Mouse (Mus musculus) stomach, embryonic 14.5 days (tissue): ENCODE data around the gene Prkce. TPM values are rescaled to one million over a fixed set of nuclear protein-coding genes. Genes with fewer than 3 reads are reported as not detected.
A peak's percentile ranks its signal among the peaks of the same experiment; 100 is the strongest.

Experiments
- ATAC-seq: fragments of 200-750 bp; cut with Nextera tagmentation; 2 replicates; pipeline ENCODE4 v1.8.0; 2017; ENCODE audit warnings: low read depth, moderate TSS enrichment; ENCODE audit not compliant: insufficient number of reproducible peaks, insufficient read depth, low FRiP score
- H3K27ac ChIP-seq: fragments of 300-500 bp; sonication (generic); 2 replicates; pipeline ENCODE4 v1.5.1; 2014; ENCODE audit warnings: mild to moderate bottlenecking, low read length, moderate library complexity, mixed read lengths
- H3K27me3 ChIP-seq: fragments of 300-500 bp; sonication (generic); 2 replicates; pipeline ENCODE4 v1.6.1; 2014; ENCODE audit warnings: low read length, control low read depth, mixed read lengths; ENCODE audit not compliant: control insufficient read depth, insufficient read depth
- H3K36me3 ChIP-seq: fragments of 300-500 bp; sonication (generic); 2 replicates; pipeline ENCODE4 v1.6.1; 2014; ENCODE audit warnings: mild to moderate bottlenecking, control low read depth, low read length, moderate library complexity, mixed read lengths; ENCODE audit not compliant: control insufficient read depth, insufficient read depth
- H3K4me1 ChIP-seq: fragments of 300-500 bp; sonication (generic); 2 replicates; pipeline ENCODE4 v1.6.1; 2014; ENCODE audit warnings: low read length, control low read depth, mixed read lengths; ENCODE audit not compliant: control insufficient read depth, insufficient read depth
- H3K4me2 ChIP-seq: fragments of 300-500 bp; sonication (generic); replicated peaks from 2 replicates; pipeline ENCODE4 v1.6.1; 2014; ENCODE audit warnings: low read depth, low read length, control low read depth
- H3K4me3 ChIP-seq: fragments of 300-500 bp; sonication (generic); 2 replicates; pipeline ENCODE4 v1.5.1; 2014; ENCODE audit warnings: low read depth, low read length, control low read depth
- H3K9ac ChIP-seq: fragments of 300-500 bp; sonication (generic); replicated peaks from 2 replicates; pipeline ENCODE4 v1.6.1; 2014; ENCODE audit warnings: low read depth, mild to moderate bottlenecking, control low read depth, low read length, moderate library complexity, mixed read lengths
- H3K9me3 ChIP-seq: fragments of 300-500 bp; sonication (generic); 2 replicates; pipeline ENCODE4 v1.6.1; 2016; ENCODE audit warnings: low read depth, low read length, control low read depth; ENCODE audit not compliant: control insufficient read depth
- WGBS: fragments of 180-500 bp; shearing (Covaris S2); extraction: QIAGEN DNeasy Blood & Tissue Kit; methylation state at CpG from one replicate; pipeline ENCODE4 v1.1.7; 2014; 5-methylcytosine and 5-hydroxymethylcytosine counted together
- polyA plus RNA-seq: library from polyadenylated mRNA; unstranded; fragments of >200 nt; fragmentation: Nextera tagmentation; extraction: Ambion mirVana; gene quantifications from 2 replicates; pipeline ENCODE4 v1.2.1, GENCODE M21; 2014

Prkce gene
- polyA plus RNA-seq, 1 experiment from 2014 or later, result 7.3 TPM

DNA sequence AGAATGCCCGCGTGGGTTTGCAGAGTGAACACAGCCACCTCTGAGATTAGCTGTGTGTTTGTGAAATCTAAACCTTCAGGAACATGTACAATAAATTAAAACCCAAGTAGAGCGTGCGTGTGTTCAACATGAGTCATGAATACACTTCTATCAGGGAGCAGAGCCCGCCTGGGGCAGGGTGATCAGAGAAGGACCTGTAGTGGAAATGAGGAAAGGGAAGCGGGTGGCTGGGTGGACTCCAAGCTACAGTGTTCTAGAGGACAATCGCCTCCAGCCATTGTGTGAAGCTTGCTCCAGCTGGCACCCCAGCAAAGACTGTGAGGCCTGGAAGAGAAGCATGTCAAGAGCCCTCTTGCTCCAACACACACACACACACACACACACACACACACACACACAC lies 157.2 kb downstream of the Prkce start:
- H3K4me3 ChIP-seq, result no peak overlapping the region
- no peak overlapping the region for H3K4me2 ChIP-seq
- no peaks in the 10 kb centered on the region for H3K9me3 ChIP-seq
- no peak overlapping the region for H3K27ac ChIP-seq
- WGBS, result 51% methylated on average over 7 of the region's 7 CpGs
- no peaks in the 10 kb centered on the region for H3K27me3 ChIP-seq
- H3K9ac ChIP-seq, result no peak overlapping the region
- ATAC-seq, result no peak
- peaks cover 29% of the 10 kb centered on the region for H3K4me1 ChIP-seq
- H3K36me3 ChIP-seq, result no peaks in the 10 kb centered on the region

DNA sequence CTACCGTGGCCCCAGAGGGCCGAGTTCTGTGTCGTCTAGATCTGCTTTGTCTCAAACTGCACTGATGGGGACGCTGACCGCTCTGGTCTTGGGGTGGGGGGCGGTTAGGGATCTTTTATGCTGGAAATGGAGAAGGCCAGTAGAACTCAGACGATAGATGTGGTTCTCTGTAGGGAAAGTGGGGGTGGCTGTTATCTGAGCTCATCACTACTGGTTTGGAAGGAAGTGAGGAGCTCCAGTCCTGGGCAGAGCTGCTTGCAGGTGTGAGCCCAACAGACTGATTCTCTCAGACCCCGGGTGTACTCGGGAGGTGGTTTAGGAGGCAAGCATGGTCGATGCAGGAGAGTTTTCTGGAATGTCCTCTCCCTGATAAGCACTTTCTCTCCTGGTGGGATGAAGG lies 157.7 kb downstream of the Prkce start:
- H3K27me3 ChIP-seq, result no peaks in the 10 kb centered on the region
- H3K9ac ChIP-seq, result no peak overlapping the region
- 82% methylated on average over 10 of the region's 10 CpGs for WGBS
- H3K4me3 ChIP-seq, result no peak overlapping the region
- no peak overlapping the region for H3K27ac ChIP-seq
- ATAC-seq, result no peak
- no peak overlapping the region for H3K4me2 ChIP-seq
- H3K36me3 ChIP-seq, result no peaks in the 10 kb centered on the region
- peaks cover 34% of the 10 kb centered on the region for H3K4me1 ChIP-seq
- no peaks in the 10 kb centered on the region for H3K9me3 ChIP-seq

DNA sequence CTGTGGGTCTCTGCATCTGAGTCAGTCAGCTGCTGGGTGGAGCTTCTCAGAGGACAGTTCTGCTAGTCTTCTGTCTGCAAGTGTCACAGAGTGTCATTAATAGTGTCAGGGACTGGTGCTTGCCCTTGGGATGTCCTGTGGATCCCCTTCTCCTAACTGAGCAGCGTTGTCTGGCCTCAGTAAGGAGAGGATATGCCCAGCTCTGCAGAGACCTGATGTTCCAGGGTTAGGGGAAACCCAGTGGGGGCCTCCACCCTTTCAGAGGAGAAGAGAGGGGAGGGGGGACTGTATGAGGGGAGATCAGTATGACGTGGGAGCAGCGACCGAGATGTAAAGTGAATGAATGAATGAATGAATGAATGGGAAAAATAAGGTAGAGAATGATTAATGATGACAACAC lies 160.4 kb downstream of the Prkce start:
- Histone ChIP-seq H3K4me2 (no peak overlapping the region), H3K4me3 (no peak overlapping the region), H3K36me3 (no peaks in the 10 kb centered on the region), H3K9ac (no peak overlapping the region), H3K27ac (no peak overlapping the region), H3K4me1 (peaks cover 47% of the 10 kb centered on the region), H3K27me3 (no peaks in the 10 kb centered on the region), H3K9me3 (no peaks in the 10 kb centered on the region)
- WGBS, result 79% methylated on average over 4 of the region's 4 CpGs
- no peak for ATAC-seq

DNA sequence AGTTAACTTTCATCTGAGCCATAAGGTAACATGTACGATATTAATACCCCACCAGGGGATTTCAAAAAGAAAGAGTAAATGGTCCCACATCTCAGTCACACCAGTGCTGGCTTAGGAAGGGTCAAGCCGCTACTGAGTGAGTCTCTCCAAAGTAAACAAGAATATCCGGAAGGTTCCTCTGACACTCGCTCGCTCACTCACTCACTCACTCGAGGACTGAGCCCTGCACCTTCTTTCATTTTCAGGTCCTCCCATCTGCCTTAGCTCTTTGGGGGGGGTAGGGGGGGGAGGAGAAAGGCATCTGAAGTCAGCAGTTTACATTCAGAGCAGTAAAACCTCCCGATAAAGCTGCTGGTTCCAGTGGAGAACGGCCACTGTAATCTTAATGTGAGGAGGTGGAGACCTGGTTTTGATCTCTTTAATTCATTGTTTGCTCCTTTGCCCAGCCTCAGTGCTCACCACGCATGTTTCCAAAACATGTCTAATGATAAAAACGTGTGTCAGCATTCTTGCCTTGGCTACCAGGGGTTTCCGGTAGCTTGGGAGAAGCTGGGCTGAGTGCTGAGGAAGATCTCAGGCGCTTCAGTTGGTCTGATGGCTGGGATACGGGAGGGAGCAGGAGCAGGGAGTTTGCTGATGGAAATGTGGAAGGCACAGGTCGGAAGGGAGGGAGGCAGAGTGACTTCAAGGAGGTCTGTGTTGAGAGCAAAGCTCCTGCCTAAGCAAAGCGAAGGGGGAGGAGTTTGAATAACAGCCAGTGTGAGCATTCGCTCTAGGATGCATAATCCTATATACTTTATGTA lies 161.9 kb downstream of the Prkce start:
- peaks cover 33% of the 10 kb centered on the region for H3K4me1 ChIP-seq
- ATAC-seq, result peak; percentile 44; the same call in 1 of the 2 replicates
- no peak overlapping the region for H3K4me3 ChIP-seq
- H3K27ac ChIP-seq, result no peak overlapping the region
- no peaks in the 10 kb centered on the region for H3K27me3 ChIP-seq
- H3K4me2 ChIP-seq, result peak overlapping the region; percentile 36
- no peaks in the 10 kb centered on the region for H3K9me3 ChIP-seq
- H3K9ac ChIP-seq, result no peak overlapping the region
- WGBS, result 8% methylated on average over 16 of the region's 16 CpGs
- H3K36me3 ChIP-seq, result no peaks in the 10 kb centered on the region

DNA sequence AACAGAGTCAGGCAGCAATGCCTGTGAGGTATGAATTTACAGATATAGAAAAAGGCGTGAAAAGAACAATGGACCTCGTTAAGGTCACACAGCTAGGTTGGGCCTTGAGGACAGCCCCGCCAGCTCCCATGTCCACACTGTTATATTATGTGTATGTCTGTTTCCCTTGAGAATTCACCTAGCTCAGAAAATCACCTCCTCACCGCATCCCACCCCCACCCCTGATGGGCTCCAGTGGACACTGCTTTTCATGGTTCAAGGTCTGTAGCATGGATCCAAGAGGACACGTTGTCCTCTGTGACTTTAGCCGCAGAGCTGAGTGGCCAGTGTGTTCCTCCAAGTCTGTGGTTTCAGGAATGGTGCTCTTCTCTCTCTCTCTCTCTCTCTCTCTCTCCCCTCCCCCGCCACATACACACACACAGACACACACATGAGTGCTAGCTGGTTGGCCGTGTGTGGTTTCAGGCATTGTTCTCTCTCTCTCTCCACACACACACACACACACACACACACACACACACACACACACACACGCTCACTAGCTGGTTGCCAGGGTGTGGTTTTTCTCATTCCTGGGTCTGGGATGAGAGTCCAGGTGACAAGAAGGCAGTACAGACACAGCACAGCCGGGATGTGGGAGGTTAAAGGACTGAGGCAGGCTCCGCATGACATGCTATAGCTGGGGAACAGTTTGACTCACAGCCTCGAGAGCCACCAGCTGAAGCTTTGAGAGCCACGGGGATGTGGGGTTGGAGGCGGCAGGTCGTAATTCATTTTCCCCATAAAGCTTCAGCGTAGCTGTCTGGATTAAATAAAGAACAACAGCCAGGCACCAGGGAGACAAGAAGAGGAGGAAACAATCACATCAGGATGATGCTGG lies 162.7 kb downstream of the Prkce start:
- H3K27me3 ChIP-seq, result no peaks in the 10 kb centered on the region
- H3K27ac ChIP-seq, result peak overlapping the region; percentile 48; the same call in 1 of the 2 replicates
- H3K9me3 ChIP-seq, result no peaks in the 10 kb centered on the region
- 0 out of 2 replicates have a peak, but pooled peaks have one; percentile 24 for ATAC-seq
- H3K4me2 ChIP-seq, result no peak overlapping the region
- H3K36me3 ChIP-seq, result no peaks in the 10 kb centered on the region
- no peak overlapping the region for H3K4me3 ChIP-seq
- 41% methylated on average over 16 of the region's 16 CpGs for WGBS
- H3K9ac ChIP-seq, result no peak overlapping the region
- peaks cover 30% of the 10 kb centered on the region for H3K4me1 ChIP-seq

DNA sequence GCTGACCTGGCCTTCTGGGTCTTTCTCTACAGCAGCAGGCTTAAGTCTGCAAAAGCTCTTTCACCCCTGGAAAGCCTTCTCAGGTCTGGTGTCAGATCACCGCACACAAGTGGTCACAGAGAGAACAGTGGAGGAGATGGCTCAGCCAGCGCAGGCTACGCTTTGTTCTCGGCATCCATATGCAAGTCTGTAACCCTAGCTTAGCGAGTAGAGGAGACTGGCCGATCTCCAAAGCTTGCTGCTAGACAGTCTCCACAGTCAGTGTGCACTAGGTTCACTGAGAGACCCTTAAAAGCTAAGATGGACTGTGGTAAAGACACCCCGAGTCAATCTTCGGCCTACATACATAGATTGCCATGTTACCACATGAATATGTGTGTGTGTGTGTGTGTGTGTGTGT lies 164.2 kb downstream of the Prkce start:
- no peak for ATAC-seq
- Histone ChIP-seq H3K27ac (peak overlapping the region; percentile 48; the same call in 1 of the 2 replicates), H3K9ac (no peak overlapping the region), H3K36me3 (no peaks in the 10 kb centered on the region), H3K4me3 (no peak overlapping the region), H3K27me3 (no peaks in the 10 kb centered on the region), H3K4me1 (peaks cover 33% of the 10 kb centered on the region), H3K4me2 (no peak overlapping the region), H3K9me3 (no peaks in the 10 kb centered on the region)
- WGBS, result 71% methylated on average over 8 of the region's 8 CpGs

DNA sequence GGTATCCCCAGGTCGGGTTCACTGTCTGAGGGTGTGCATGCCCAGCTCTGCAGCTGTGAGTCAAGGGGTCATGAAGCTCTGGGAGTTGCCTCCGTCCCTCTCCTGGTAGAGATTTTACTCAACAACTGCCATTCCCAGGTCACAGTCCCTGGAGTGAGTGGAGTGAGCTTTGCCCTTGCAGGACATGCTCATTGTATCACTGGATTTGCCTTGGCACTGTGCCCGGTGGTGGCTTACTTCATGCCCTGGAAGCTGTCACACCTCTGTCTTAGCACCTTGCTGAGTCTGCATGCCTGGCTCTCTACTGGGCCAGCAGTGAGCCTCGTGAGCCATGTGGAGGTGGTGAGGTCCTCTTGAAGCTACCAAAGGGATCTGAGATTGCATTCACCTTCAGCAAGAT lies 167.4 kb downstream of the Prkce start:
- Histone ChIP-seq H3K4me2 (no peak overlapping the region), H3K27ac (no peak overlapping the region), H3K27me3 (no peaks in the 10 kb centered on the region), H3K9me3 (no peaks in the 10 kb centered on the region), H3K36me3 (no peaks in the 10 kb centered on the region), H3K9ac (no peak overlapping the region), H3K4me1 (peaks cover 18% of the 10 kb centered on the region; the same call in 1 of the 2 replicates), H3K4me3 (no peak overlapping the region)
- 85% methylated on average over 4 of the region's 4 CpGs for WGBS
- no peak for ATAC-seq

DNA sequence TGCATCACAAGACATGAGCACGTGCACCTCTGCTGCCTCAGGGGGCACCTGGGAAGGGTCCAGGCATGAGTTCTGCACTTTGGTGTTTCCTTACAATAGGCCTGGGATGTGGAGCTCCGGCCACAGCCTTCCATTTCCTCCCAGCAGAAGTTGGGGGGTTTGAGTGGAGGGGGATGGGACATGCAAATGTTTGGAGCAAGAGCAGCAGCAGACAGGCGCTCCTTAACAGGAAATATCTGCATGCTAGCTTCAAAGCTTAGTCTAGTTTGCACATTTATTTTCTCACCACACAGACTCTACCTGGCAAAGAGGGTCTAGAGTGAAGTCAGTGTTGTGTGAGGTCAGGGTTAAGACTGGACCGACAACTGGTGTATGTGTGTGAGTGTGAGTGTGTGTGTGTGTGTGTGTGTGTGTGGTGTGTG lies 169.1 kb downstream of the Prkce start:
- Histone ChIP-seq H3K9me3 (no peaks in the 10 kb centered on the region), H3K27ac (0 out of 2 replicates have a peak overlapping the region, but pooled peaks have one; percentile 21), H3K4me3 (no peak overlapping the region), H3K36me3 (no peaks in the 10 kb centered on the region), H3K4me2 (no peak overlapping the region), H3K9ac (no peak overlapping the region), H3K27me3 (no peaks in the 10 kb centered on the region), H3K4me1 (peaks cover 4% of the 10 kb centered on the region; the same call in 1 of the 2 replicates)
- 54% methylated on average over 4 of the region's 4 CpGs for WGBS
- peak; percentile 69; the same call in 1 of the 2 replicates for ATAC-seq
